Mouse (Mus musculus): Measurements from ENCODE around the gene Selp.

The Selp gene

DNA sequence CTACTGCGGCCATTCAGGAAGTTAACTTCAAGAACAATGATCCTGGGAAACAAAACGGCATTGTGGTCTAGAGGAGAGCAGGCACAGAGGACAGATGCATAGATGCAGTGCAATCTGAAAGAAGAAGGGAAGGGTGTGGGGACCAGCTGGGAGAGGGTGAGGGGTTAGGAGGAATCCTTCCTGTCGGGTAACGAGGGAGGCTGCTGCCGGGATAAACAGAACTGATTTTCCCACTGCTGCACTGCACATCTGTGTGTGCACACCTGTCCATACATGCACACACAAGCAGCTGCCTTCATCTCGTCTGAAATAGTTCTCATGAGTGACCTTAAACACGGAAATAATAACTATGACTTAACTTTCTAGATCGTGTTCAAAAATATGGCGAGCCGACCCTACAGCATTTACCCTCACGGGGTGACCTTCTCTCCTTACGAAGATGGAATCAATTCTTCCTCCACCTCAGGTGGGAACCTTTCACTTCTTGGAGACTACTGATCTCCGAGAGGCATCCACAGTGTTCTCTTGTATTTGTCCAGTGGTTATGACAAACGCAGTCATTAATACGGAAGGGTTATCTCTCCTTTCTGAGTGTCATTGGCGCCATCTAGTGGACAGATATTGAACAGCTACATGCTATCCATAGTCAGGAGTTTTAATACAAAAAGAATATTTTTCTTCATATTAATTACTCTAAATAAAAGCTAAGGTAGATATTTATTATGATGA lies 69.2 kb downstream of the Selp start:
- DNase-seq, result no peak

DNA sequence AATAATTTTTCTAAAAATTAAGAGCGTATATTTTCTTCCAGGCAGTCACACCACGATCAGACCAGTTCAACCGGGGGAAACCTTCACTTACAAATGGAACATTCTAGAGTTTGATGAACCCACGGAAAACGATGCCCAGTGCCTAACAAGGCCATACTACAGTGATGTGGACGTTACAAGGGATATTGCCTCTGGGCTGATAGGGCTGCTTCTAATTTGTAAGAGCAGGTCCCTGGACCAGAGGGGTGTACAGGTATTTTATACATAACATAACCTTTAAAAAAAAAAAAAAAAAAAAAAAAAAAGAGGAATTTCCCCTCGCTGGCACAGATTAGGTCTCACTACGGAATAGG lies 69.8 kb downstream of the Selp start:
- DNase-seq, result no peak

- no peak for DNase-seq
Measured at GRCm38 (mm10) chr1:164185316-164185715, 70.3 kb downstream of the Selp start.

DNA sequence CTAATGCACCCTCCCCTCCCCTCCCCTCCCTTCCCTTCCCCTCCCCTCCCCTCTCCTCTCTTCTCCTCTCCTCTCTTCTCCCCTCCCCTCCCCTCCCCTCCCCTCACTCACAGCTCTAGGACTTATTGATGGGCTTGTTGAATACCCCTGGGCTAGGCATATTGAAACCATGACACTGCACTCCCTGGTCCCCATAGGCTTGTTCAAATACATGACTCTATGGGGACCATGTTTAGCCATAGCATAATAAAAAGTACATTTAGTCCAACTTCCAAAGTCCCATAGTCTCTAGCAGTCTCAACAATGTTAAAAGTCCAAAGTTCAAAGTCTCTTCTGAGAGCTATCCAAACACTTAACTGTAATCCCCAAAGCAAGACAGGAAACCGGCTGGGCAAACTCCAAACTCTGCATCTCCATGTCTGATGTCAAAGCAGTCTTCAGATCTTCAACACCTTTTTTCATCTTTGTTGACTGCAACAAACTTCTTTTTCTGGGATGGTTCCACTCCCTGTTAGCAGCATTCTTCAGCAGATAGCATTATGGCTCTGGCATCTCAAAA lies 72.0 kb downstream of the Selp start:
- DNase-seq, result peak; percentile 9

DNA sequence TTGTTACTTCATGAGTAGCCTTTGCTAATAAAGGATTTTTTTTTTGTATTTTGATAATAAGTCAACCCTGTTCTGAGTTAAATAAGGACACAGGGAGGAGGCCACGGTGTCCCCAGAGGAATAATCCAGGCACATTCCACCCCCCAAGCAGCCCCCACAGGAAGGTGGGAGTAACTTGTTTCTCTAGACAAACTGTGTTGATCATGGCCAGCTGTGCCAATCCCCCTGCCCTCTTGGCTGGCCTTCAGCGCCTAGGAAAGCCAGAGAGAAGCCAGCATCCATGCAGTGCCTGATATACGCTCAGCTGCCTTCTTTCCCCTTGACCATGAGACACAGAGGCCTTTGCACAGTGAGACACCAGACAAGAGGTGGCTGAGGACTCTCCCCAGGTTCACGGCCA lies 84.5 kb downstream of the Selp start:
- DNase-seq, result no peak
